Mouse (Mus musculus): ENCODE results near the gene Hist1h1a. TPM values are rescaled to one million over a fixed set of nuclear protein-coding genes. Genes with fewer than 3 reads are reported as not detected.
"Not testable (repeated sequence)": the region's sequence is repeated elsewhere in the genome, so short reads cannot be mapped to it uniquely, and the experiment has no call there.

The Hist1h1a gene
- total and polyA plus RNA-seq, 3 experiments, result 2.4 to 1,163 (median 30.9) TPM

GRCm38 (mm10) chr13:23768834-23769397 lies 5.5 kb downstream of the Hist1h1a start:
- Histone ChIP-seq H3K4me2 (ENCODE audit: insufficient read depth, low read depth, poor library complexity, severe bottlenecking) (no peak overlapping the region), H3K4me1 (ENCODE audit: control insufficient read depth in 1 of 2, insufficient read depth in 2 of 2) (peaks cover 0 to 16% of the 10 kb centered on the region in 2 experiments; a peak in 2 of 4 replicates), H3K9me3 (replicated peaks; ENCODE audit: low read length) (no peaks in the 10 kb centered on the region), H3K79me2 (replicated peaks; ENCODE audit: control insufficient read depth, extremely low read depth, insufficient read depth, poor library complexity, severe bottlenecking) (no peaks in the 10 kb centered on the region), H3K27me3 (replicated peaks) (no peaks in the 10 kb centered on the region), H3K4me3 (replicated peaks in 1 of 3; ENCODE audit: low read depth in 2 of 3, low read length in 2 of 3, poor library complexity in 1 of 3) (no peak overlapping the region), H3K36me3 (replicated peaks in 1 of 2; ENCODE audit: control insufficient read depth in 1 of 2, insufficient read depth in 1 of 2, low read length in 1 of 2) (no peaks in the 10 kb centered on the region), H3K27ac (ENCODE audit: insufficient read depth, low read depth) (no peak overlapping the region), H3K9ac (ENCODE audit: insufficient read depth, low read depth) (no peak overlapping the region)
- in situ Hi-C loops (cut with MboI; ENCODE audit: low pct_ligation_motif_present, low pct_unique_long_range_greater_than_20kb, low sequenced_read_pairs) (loop anchor here (25.0 kb wide), 1 partner anchor 1732 kb away; the partner anchor contains the start of genes Hist1h2ag, Hist1h2ah, Hist1h2bj and Hist1h2bk), dilution Hi-C loops (cut with MboI; ENCODE audit: extremely low pct_ligation_motif_present, extremely low pct_unique_long_range_greater_than_20kb, low sequenced_read_pairs) (no loop called here)
- TF ChIP-seq ZNF384 (IDR thresholded peaks at IDR 0.05; ENCODE audit: low read depth, low read length) (no peak), RCOR1 (conservative IDR thresholded peaks at IDR 0.05; ENCODE audit: low read depth, low read length) (no peak), SIN3A (IDR thresholded peaks at IDR 0.05; ENCODE audit: low read length) (no peak), RAD21 (IDR thresholded peaks at IDR 0.05; ENCODE audit: low read depth, low read length) (no peak), ZC3H11A (IDR thresholded peaks at IDR 0.05; ENCODE audit: low read depth, low read length) (no peak), PAX5 (IDR thresholded peaks at IDR 0.05; ENCODE audit: low read length) (no peak), IRF4 (IDR thresholded peaks at IDR 0.05; ENCODE audit: low read depth, low read length) (no peak), POLR2A (IDR thresholded peaks at IDR 0.05; ENCODE audit: low read depth, low read length) (no peak), MXI1 (IDR thresholded peaks at IDR 0.05; ENCODE audit: low read depth, low read length) (no peak), KAT2A (IDR thresholded peaks at IDR 0.05; ENCODE audit: insufficient replicate concordance, low read length) (no peak), MAFK (IDR thresholded peaks at IDR 0.05; ENCODE audit: insufficient replicate concordance, low read length) (no peak), ELF1 (IDR thresholded peaks at IDR 0.05; ENCODE audit: low read depth, low read length) (no peak), USF2 (conservative IDR thresholded peaks at IDR 0.05; ENCODE audit: low read depth, low read length) (no peak), CHD2 (IDR thresholded peaks at IDR 0.05; ENCODE audit: low read length) (no peak), SMC3 (IDR thresholded peaks at IDR 0.05; ENCODE audit: low read depth, low read length) (no peak)
- no peak for DNase-seq (ENCODE audit: extremely low read depth)

GRCm38 (mm10) chr13:23769613-23770012 lies 6.1 kb downstream of the Hist1h1a start, which contains the start of gene Trim38:
Gene Trim38 (plus strand): TSS chr13:23769913.
- in situ Hi-C loops (cut with MboI; ENCODE audit: low pct_ligation_motif_present, low pct_unique_long_range_greater_than_20kb, low sequenced_read_pairs), result loop anchor here (25.0 kb wide), 1 partner anchor 1732 kb away; the partner anchor contains the start of genes Hist1h2ag, Hist1h2ah, Hist1h2bj and Hist1h2bk
- H3K9ac ChIP-seq (ENCODE audit: insufficient read depth, low read depth); H3K9me3 ChIP-seq (replicated peaks; ENCODE audit: low read length); H3K36me3 ChIP-seq (replicated peaks in 1 of 2; ENCODE audit: control insufficient read depth in 1 of 2, insufficient read depth in 1 of 2, low read length in 1 of 2); H3K27ac ChIP-seq (ENCODE audit: insufficient read depth, low read depth); H3K27me3 ChIP-seq (replicated peaks); H3K4me2 ChIP-seq (ENCODE audit: insufficient read depth, low read depth, poor library complexity, severe bottlenecking); dilution Hi-C loops (cut with MboI; ENCODE audit: extremely low pct_ligation_motif_present, extremely low pct_unique_long_range_greater_than_20kb, low sequenced_read_pairs); H3K4me3 ChIP-seq (replicated peaks in 1 of 3; ENCODE audit: low read depth in 2 of 3, low read length in 2 of 3, poor library complexity in 1 of 3); H3K79me2 ChIP-seq (replicated peaks; ENCODE audit: control insufficient read depth, extremely low read depth, insufficient read depth, poor library complexity, severe bottlenecking); DNase-seq (ENCODE audit: extremely low read depth): not testable (repeated sequence)
- peaks cover 0 to 10% of the 10 kb centered on the region in 2 experiments; a peak in 1 of 4 replicates for H3K4me1 ChIP-seq (ENCODE audit: control insufficient read depth in 1 of 2, insufficient read depth in 2 of 2)

Measured in CH12.LX (cell line).